Mouse (Mus musculus) embryo, embryonic 11.5 days (tissue): ENCODE data around the gene Dot1l.
"Not testable (repeated sequence)": the region's sequence is repeated elsewhere in the genome, so short reads cannot be mapped to it uniquely, and the experiment has no call there.

Experiments used
- DNase-seq: peaks from one replicate; pipeline ENCODE4 v3.0.0-alpha.2; 2012; ENCODE audit warnings: low read depth, low spot score

Dot1l gene

GRCm38 (mm10) chr10:80808985-80809632 is 54.1 kb downstream of the Dot1l start:
- DNase-seq: no peak

- DNase-seq: no peak
These were observed 55.1 kb downstream of the Dot1l start for GRCm38 (mm10) chr10:80810084-80810483.

DNA sequence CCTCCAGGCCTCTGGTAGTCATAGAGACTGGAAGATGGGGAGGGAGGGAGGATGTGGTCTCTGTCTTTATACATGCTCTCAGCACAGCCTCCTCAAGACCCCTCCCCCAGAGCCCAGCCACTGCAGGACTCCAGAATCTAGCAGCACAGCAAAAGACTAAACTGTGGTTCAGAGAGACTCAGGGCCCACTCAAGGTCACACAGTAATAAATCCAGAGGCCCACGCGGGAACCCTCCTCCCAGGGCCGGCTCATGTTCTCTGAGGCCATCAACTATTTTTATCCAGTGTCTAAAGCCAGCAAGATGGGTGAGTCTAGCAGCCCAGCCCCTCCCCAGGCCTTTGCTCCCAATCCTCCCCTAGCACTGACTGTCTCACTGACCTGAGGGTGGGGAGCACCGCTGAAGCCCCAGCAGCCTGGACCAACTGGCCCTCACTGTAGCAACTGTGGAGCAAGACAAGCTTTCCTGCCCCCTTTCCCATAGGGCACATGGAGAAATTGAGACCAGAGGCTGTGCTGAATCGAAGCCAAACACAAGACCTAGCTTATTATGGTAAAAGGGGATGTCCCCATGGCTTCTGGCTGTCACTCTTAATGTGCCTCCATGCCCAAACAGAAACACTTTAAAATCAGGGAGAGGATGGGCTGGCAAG is 57.5 kb downstream of the Dot1l start:
- no peak for DNase-seq

DNA sequence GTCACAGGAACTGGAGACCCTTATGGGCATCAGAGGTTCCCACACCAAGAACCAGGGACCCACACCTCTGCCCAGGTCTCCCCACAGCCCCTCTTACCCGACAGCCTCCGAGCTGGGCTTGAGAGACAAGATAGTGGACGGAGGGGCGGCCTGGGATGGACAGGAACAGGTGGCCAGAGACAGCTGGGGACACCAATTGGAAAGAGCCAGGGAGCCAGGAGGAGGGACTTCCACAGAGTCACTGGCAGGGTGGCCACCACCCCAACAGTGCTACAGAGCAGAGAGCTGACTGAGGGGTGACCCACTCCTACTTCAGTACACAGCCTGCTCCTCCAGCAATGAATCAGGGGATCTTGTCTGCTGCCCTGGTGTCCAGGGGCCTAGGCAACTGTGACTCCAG is 58.4 kb downstream of the Dot1l start, which contains the start of gene Jsrp1:
Gene Jsrp1, minus strand, starts transcription at position 133 of the 400 bp plus-strand sequence.
- no peak for DNase-seq

DNA sequence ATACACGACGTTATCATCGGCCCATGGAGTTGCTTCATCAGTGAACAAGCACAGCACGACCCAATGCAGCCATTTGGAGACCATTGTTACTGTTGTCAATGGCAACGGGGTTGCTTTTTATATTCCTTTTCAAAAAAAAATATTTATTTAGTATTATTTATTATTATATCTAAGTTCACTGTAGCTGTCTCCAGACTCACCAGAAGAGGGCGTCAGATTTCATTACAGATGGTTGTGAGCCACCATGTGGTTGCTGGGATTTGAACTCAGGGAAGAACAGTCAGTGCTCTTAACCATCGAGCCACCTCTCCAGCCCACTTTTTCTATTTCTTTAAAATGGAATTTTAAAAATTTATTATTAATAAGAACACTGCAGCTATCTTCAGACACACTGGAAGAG is 59.8 kb downstream of the Dot1l start:
- no peak for DNase-seq

DNA sequence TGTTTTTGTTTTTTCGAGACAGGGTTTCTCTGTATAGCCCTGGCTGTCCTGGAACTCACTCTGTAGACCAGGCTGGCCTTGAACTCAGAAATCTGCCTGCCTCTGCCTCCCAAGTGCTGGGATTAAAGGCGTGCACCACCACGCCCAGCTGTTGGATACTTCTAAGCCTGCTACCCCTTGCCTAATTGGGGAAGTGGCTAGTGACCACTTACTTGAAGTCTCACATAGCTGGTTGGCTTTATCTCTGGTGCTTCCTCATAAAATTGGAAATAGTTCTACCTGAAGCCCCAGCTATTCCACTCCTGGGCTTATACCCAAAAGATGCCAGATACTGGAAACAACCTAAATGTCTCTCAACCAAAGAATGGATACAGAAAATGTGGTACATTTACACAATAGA is 61.3 kb downstream of the Dot1l start:
- not testable (repeated sequence) for DNase-seq

DNA sequence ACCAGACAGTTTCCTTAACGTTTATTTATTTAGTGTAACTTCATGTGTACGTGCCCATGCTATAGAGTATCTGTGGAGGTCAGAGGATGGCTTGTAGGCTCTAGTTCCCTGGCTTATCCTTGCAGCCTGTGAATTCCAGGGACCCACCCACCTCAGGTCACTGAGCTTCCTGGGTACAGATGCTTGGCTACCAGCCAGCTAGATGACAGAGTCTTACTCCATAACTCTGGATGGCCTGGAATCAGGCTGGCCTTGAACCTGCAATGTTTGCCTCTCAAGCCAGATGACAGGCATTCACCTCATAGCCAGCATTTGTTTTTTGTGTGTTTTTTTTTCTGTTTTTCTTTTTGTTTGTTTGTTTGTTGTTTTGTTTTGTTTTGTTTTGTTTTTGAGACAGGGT is 62.2 kb downstream of the Dot1l start:
- DNase-seq: no peak

- DNase-seq: not testable (repeated sequence)
These were observed 62.9 kb downstream of the Dot1l start for GRCm38 (mm10) chr10:80817955-80818354.

- DNase-seq: no peak
These were observed 63.7 kb downstream of the Dot1l start for GRCm38 (mm10) chr10:80818599-80819281.

DNA sequence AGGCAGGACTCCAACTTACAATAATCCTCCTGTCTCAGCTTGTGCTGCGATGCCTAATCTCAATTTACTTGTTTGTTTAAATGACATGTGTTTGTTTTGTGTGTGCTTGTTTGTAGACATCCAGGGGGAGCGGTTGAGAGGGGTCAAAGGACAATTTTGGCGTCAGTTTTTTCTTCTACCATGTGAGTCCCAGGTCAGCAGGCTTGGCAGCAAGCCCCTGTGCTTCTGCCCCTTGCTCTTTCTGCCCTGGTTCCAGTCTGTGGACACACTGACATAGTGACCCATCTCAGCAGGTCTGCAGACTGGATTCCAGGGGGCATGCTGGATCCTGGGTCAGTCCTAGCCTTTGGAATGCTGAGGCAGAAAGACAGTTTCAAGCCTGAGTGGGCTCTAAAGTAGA is 64.4 kb downstream of the Dot1l start:
- DNase-seq: no peak

GRCm38 (mm10) chr10:80821991-80822390 is 67.0 kb downstream of the Dot1l start:
- no peak for DNase-seq

- no peak for DNase-seq
These were observed 67.5 kb downstream of the Dot1l start for GRCm38 (mm10) chr10:80822528-80822927.

DNA sequence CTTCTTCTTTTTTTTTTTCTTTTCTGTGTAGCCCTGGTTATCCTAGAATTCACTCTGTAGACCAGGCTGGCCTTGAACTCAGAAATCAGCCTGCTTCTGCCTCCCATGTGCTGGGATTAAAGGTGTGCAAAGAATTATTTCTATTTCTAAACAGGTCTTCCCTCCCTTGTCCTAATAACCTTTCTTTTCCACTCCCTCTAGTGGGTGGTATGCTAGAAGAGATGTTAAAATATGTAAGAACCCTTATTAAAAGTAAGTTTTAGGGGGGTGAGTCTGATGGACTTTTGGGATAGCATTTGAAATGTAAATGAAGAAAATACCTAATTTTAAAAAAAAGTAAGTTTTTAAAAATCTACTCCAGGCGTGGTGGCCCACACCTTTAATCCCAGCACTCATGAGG is 68.3 kb downstream of the Dot1l start:
- DNase-seq: no peak

DNA sequence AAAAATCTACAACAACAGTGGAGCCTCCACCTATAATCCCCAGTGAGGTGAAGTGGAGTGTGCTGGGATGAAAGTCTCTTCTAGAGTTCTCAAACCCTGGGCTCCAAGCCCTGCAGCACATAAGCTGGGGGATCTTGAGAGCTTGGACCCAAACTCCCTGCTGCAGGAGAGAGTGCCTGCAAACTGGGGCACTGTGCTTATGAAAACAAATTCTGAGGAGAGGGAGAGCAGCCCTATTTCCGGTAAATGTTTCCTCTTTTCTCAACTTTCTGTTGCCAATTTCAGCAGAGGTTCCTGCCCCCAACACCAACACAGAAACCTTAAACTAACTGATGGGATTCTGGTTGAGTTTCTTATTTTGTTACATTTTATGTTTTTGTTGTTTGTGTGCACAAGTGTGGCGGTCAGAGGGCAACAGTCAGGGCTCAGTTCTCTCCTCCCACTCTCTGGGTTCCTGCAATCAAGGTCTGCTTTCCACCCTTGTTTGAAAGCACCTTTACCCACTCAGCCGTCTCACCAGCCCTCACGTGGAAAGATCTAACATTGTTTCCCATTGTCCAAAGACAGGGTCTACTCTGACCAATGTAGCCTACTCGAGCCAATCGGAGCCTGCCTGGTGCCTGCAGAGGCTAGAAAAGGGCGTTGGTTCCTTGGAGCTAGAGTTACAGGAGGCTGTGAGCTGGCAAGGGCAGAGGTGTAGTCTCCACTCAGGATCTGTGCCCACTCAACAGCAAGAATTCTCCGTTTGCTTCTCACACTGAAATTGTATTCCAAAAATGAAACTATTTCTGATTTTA is 69.0 kb downstream of the Dot1l start:
- no peak for DNase-seq

GRCm38 (mm10) chr10:80824827-80825226 is 69.8 kb downstream of the Dot1l start:
- no peak for DNase-seq

GRCm38 (mm10) chr10:80826151-80827062 is 71.4 kb downstream of the Dot1l start, which contains the start of gene Oaz1:
TSS of gene Oaz1 (plus strand) at chr10:80826656.
- DNase-seq: peak; percentile 99

- DNase-seq: no peak
These were observed 72.3 kb downstream of the Dot1l start for GRCm38 (mm10) chr10:80827063-80827869.

- DNase-seq: no peak
These were observed 72.9 kb downstream of the Dot1l start for GRCm38 (mm10) chr10:80827870-80828420.

DNA sequence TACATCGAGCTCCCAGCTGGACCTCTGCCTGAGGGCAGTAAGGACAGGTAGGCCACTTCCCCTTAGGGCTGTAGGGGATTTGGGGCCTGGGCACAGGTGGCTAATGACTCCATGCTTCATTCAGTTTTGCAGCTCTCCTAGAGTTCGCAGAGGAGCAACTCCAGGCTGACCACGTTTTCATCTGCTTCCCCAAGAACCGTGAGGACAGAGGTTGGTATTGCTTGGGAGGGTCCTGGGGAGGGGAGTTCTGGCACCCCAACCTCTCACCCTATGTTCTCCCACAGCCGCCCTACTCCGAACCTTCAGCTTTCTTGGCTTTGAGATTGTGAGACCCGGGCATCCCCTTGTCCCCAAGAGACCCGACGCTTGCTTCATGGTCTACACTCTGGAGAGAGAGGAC is 73.6 kb downstream of the Dot1l start:
- not testable (repeated sequence) for DNase-seq
